Mouse (Mus musculus) cerebellum, adult 2 months (tissue): ENCODE measurements around the gene B430305J03Rik. TPM values are rescaled to one million over a fixed set of nuclear protein-coding genes. Genes with fewer than 3 reads are reported as not detected.

Experiments used
- DNase-seq, 2 experiments: peaks; one replicate each; pipeline ENCODE4 v3.0.0; 2021
- H3K27ac ChIP-seq: fragments of 200-500 bp; 2 replicates; pipeline ENCODE4 v1.5.1; 2012; ENCODE audit warnings: low read length, control low read depth, inconsistent platforms; ENCODE audit not compliant: insufficient read depth
- H3K27me3 ChIP-seq: fragments of 200-500 bp; 2 replicates; pipeline ENCODE4 v1.6.1; 2012; ENCODE audit warnings: inconsistent platforms, mild to moderate bottlenecking, low read length, moderate library complexity; ENCODE audit not compliant: control insufficient read depth, insufficient read depth
- H3K4me1 ChIP-seq: fragments of 200-500 bp; 2 replicates; pipeline ENCODE4 v1.6.1; 2011; ENCODE audit warnings: low read length; ENCODE audit not compliant: control insufficient read depth, insufficient read depth
- H3K4me3 ChIP-seq: fragments of 200-500 bp; replicated peaks from 2 replicates; pipeline ENCODE3; 2011; ENCODE audit warnings: mild to moderate bottlenecking, low read depth, low read length, control low read depth; ENCODE audit not compliant: insufficient read depth
- CTCF ChIP-seq: fragments of 200-500 bp; IDR thresholded peaks from 2 replicates; pipeline ENCODE4 v1.5.1; 2011; ENCODE audit warnings: low read depth, mild to moderate bottlenecking, control low read depth, low read length, moderate library complexity, borderline replicate concordance; ENCODE audit not compliant: insufficient read depth
- POLR2A ChIP-seq: fragments of 200-500 bp; IDR thresholded peaks from 2 replicates; pipeline ENCODE4 v1.6.1; 2011; ENCODE audit warnings: low read length, control low read depth, borderline replicate concordance; ENCODE audit not compliant: insufficient read depth
- WGBS: fragments of 180-500 bp; shearing (Covaris S2); methylation state at CpG from one replicate; pipeline ENCODE4 v1.1.7; 2018; 5-methylcytosine and 5-hydroxymethylcytosine counted together
- polyA plus RNA-seq: library from polyadenylated mRNA; depleted of rRNA; stranded (reverse); fragments of >200 nt; gene quantifications from 2 replicates; pipeline ENCODE4 v1.2.3, GENCODE M21; 2012

The B430305J03Rik gene
- polyA plus RNA-seq, 1 experiment, result 0.44 TPM

DNA sequence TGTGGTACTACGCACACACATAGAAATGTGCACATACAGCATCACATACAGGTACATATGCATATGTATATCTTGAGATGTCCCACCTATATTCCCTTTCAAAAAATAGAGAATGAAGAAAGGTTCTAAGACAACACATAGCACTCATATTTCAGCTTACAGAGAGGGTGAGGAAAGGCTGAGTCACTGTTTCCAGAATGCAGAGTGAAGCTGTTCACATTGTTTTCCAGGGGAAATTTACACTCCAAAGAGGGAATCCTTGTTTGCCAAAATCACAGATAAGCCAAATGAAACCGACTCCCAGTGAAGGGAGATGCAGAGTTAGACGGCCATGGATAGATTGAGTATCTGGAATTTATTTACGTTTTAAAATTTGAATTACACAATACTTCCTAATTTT lies 25.8 kb upstream of the B430305J03Rik start:
- no peak for DNase-seq
- TF ChIP-seq POLR2A (no peak), CTCF (no peak)
- no peaks in the 10 kb centered on the region for H3K27me3 ChIP-seq
- H3K4me3 ChIP-seq, result no peak overlapping the region
- no peaks in the 10 kb centered on the region for H3K4me1 ChIP-seq
- WGBS, result 77% methylated on average over 4 of the region's 4 CpGs
- no peak overlapping the region for H3K27ac ChIP-seq

DNA sequence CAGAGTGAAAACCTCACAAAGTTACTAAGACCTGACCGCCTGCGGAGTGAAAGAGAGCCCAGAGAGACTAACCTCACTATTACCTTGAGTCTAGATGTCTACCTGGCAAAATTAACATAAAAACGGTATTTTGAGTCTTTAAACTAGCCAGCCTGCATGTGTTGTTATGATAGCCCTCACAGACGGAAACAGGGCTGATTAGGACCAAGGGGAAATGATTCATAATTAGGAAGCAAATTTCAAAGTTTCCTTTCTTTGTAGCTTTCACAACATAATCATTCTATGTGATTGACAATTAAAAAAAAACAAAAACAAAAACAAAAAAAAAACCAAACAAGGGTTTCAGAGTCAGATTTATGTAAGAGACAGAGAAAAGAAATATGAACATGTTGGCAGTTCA lies 20.6 kb upstream of the B430305J03Rik start:
- no peak for DNase-seq
- no peak for TF ChIP-seq CTCF
- TF ChIP-seq POLR2A, result no peak
- Histone ChIP-seq H3K27me3 (no peaks in the 10 kb centered on the region), H3K4me1 (no peaks in the 10 kb centered on the region), H3K4me3 (no peak overlapping the region), H3K27ac (no peak overlapping the region)
- 86% methylated on average over 4 of the region's 4 CpGs for WGBS

DNA sequence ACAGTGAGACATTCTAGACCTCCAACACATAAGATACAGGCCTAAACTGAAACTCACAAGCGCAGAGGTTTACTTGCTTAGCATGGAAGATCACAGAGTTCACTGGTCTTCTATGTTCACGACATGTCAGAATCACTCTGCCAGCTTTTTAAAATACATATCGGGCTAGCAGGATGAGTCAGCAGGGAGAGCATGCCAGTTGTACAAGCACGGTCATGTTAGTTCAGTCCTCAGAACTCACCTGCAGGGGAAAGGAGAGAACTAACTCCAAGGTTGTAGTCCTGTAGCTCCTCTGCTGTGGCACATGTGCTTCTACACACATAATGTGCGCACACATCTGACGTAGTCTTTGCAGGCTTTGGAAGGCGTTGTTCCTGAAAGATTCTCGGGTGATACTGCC lies 10.2 kb upstream of the B430305J03Rik start:
- no peaks in the 10 kb centered on the region for H3K4me1 ChIP-seq
- 90% methylated on average over 8 of the region's 8 CpGs for WGBS
- TF ChIP-seq CTCF (no peak), POLR2A (no peak)
- H3K27ac ChIP-seq, result no peak overlapping the region
- no peak overlapping the region for H3K4me3 ChIP-seq
- no peak for DNase-seq
- H3K27me3 ChIP-seq, result no peaks in the 10 kb centered on the region

DNA sequence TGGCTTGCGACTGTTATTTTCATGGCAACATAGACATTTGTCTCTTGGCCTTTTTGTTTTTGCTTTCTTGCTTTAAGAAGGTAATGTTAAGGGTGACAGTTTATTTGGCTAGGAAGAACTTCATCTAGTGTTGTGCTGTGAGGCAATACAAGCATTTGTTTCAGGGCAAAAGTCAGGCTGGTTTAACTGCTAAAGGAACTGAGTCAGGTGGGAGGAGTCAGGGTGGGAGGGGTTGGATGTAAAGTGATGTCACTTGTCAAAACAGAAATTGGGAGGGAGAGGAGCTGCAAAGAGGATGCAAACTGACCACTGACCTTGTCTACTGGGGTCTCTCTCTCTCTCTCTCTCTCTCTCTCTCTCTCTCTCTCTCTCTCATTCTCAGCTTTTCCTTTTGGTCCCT lies 2.7 kb upstream of the B430305J03Rik start:
- no peak overlapping the region for H3K4me3 ChIP-seq
- no peaks in the 10 kb centered on the region for H3K4me1 ChIP-seq
- DNase-seq, result no peak
- TF ChIP-seq POLR2A (no peak), CTCF (no peak)
- H3K27ac ChIP-seq, result no peak overlapping the region
- no peaks in the 10 kb centered on the region for H3K27me3 ChIP-seq
- 98% methylated on average over 1 of the region's 1 CpGs for WGBS

DNA sequence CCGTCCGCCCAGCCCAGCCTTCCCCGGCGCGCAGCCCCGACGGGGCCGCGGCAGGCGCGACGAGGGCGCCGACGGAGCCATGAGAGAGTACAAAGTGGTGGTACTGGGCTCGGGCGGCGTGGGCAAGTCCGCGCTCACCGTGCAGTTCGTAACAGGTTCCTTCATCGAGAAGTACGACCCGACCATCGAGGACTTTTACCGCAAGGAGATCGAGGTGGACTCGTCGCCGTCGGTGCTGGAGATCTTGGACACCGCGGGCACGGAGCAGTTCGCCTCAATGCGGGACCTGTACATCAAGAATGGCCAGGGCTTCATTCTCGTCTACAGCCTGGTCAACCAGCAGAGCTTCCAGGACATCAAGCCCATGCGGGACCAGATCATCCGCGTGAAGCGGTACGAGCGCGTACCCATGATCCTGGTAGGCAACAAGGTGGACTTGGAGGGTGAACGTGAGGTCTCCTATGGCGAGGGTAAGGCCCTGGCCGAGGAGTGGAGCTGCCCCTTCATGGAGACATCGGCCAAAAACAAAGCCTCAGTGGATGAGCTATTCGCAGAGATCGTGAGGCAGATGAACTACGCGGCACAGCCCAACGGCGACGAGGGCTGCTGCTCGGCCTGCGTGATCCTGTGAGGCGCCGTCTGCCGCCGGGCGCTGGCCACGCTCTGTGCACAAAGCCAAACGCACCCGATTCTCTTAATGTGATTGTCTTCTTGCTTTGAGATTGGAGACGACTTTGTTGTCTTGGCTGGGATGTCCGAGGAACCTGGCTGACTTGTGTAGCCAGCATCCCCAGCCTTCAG lies 573 bp downstream of the B430305J03Rik start:
- H3K27me3 ChIP-seq, result no peaks in the 10 kb centered on the region
- H3K27ac ChIP-seq, result no peak overlapping the region
- DNase-seq, result peak; percentile 56 to 66
- no peak for TF ChIP-seq CTCF
- no peak for TF ChIP-seq POLR2A
- peak overlapping the region; percentile 54 for H3K4me3 ChIP-seq
- under 1% methylated on average over 68 of the region's 68 CpGs for WGBS
- H3K4me1 ChIP-seq, result no peaks in the 10 kb centered on the region

DNA sequence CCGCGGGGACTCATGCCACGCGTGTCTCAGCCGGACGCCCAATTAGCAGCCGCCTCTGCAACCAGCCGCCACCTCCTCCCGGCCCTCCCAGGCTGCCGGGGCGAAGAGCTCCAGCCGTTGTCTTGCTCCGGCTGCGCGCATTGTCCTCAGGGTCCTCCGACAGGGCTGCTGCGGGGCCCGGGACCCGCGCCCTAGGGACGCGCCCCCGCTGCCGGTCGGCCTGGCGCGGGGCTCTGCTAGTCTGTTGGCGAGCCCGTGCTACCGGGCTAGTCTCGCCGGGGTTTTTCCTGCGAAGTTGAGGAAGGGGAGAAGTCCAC lies 1.1 kb downstream of the B430305J03Rik start:
- no peak for DNase-seq
- WGBS, result under 1% methylated on average over 33 of the region's 33 CpGs
- H3K27ac ChIP-seq, result no peak overlapping the region
- peak overlapping the region; percentile 54 for H3K4me3 ChIP-seq
- H3K27me3 ChIP-seq, result no peaks in the 10 kb centered on the region
- no peak for TF ChIP-seq POLR2A
- no peak for TF ChIP-seq CTCF
- no peaks in the 10 kb centered on the region for H3K4me1 ChIP-seq

DNA sequence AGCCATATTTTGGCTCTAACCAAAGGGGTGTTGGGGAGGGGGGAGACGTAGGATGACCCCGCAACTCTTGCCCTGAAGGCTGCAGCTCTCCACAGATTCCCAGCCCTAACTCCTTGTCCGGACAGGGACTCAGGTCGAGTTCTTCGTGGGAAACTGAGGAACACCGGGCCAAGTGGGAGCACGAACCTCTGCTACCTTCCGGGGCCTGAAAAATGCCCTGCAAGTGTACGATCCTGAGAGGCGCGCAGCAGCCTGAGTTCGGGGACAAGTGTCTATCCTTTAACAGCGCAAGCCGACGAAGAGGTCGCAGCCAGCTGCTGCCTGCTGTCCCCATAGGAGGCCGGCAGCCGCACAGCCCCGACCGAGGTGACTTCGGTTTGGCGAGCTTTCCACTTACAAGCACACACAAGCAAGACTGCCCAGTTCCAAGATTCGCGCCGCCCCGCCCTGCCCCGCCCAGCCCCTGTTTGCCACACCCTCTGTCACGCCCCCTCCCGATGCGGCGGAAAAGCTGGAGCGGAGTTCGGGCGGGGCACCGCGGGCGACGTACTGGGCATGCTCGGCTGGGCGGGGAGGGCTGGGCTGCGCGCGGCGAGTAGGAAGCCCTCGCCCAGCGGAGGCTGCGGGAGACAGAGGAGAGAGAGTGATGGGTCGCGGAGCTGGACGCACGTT lies 1.6 kb downstream of the B430305J03Rik start:
- DNase-seq, result peak; percentile 93
- H3K4me1 ChIP-seq, result no peaks in the 10 kb centered on the region
- WGBS, result under 1% methylated on average over 51 of the region's 51 CpGs
- no peaks in the 10 kb centered on the region for H3K27me3 ChIP-seq
- TF ChIP-seq CTCF (no peak), POLR2A (peak; percentile 76; the same call in 1 of the 2 replicates)
- H3K4me3 ChIP-seq, result peak overlapping the region; percentile 54
- no peak overlapping the region for H3K27ac ChIP-seq
